Mouse (Mus musculus) monocyte, adult 5-6 weeks (primary cell): ENCODE data around the gene Rere. TPM values are rescaled to one million over a fixed set of nuclear protein-coding genes. Genes with fewer than 3 reads are reported as not detected.

Source experiments
- ATAC-seq: fragments of 153-309, 156-312 bp; replicated peaks from 2 replicates; pipeline ENCODE4 v1.8.0; 2017; ENCODE audit warnings: mild to moderate bottlenecking; ENCODE audit not compliant: low TSS enrichment, insufficient number of reproducible peaks, severe bottlenecking, poor library complexity, low FRiP score
- total RNA-seq: library from RNA; stranded (forward); fragments of 200-1000, 200-491, 200-594 nt; gene quantifications from 3 replicates; pipeline ENCODE4 v1.2.3, GENCODE M21; 2017

Rere gene
- total RNA-seq, 1 experiment from 2014 or later, result 11.1 TPM

- no peak for ATAC-seq
These were observed 160.5 kb downstream of the Rere start for GRCm38 (mm10) chr4:150441931-150442330.

GRCm38 (mm10) chr4:150444068-150444467 is 162.6 kb downstream of the Rere start:
- no peak for ATAC-seq

- no peak for ATAC-seq
These were observed 165.2 kb downstream of the Rere start for GRCm38 (mm10) chr4:150446617-150447016.

GRCm38 (mm10) chr4:150447517-150447916 is 166.1 kb downstream of the Rere start:
- ATAC-seq, result no peak

GRCm38 (mm10) chr4:150448433-150448832 is 167.0 kb downstream of the Rere start:
- ATAC-seq, result no peak

- no peak for ATAC-seq
These were observed 168.7 kb downstream of the Rere start for GRCm38 (mm10) chr4:150450081-150450691.

GRCm38 (mm10) chr4:150452155-150452847 is 170.9 kb downstream of the Rere start:
- no peak for ATAC-seq

GRCm38 (mm10) chr4:150454571-150455306 is 173.3 kb downstream of the Rere start:
- ATAC-seq, result no peak

- ATAC-seq, result no peak
These were observed 174.3 kb downstream of the Rere start for GRCm38 (mm10) chr4:150455750-150456149.

GRCm38 (mm10) chr4:150456452-150456851 is 175.0 kb downstream of the Rere start:
- no peak for ATAC-seq

- ATAC-seq, result no peak
These were observed 175.4 kb downstream of the Rere start for GRCm38 (mm10) chr4:150456886-150457285.

GRCm38 (mm10) chr4:150457353-150457752 is 175.9 kb downstream of the Rere start:
- no peak for ATAC-seq

- no peak for ATAC-seq
These were observed 176.3 kb downstream of the Rere start for GRCm38 (mm10) chr4:150457771-150458170.

GRCm38 (mm10) chr4:150459022-150459794 is 177.8 kb downstream of the Rere start:
- no peak for ATAC-seq

- ATAC-seq, result no peak
These were observed 179.0 kb downstream of the Rere start for GRCm38 (mm10) chr4:150460451-150460850.

- no peak for ATAC-seq
These were observed 179.6 kb downstream of the Rere start for GRCm38 (mm10) chr4:150461011-150461410.

GRCm38 (mm10) chr4:150461427-150462189 is 180.2 kb downstream of the Rere start:
- no peak for ATAC-seq

- no peak for ATAC-seq
These were observed 180.9 kb downstream of the Rere start for GRCm38 (mm10) chr4:150462367-150462766.
